Mouse (Mus musculus): ENCODE results near the gene C1rl. TPM values are rescaled to one million over a fixed set of nuclear protein-coding genes. Genes with fewer than 3 reads are reported as not detected.
A peak's percentile ranks its signal among the peaks of the same experiment; 100 is the strongest.

The C1rl gene
- polyA plus RNA-seq, 1 experiment from 2014 or later = 0.58 TPM

GRCm38 (mm10) chr6:124449668-124450383 is 43.1 kb upstream of the C1rl start:
- Histone ChIP-seq H3K27ac (replicated peaks in 1 of 2; ENCODE audit: control insufficient read depth in 1 of 2, insufficient read depth in 1 of 2, low read depth in 2 of 2, low read length in 2 of 2) (no peak overlapping the region), H3K4me2 (ENCODE audit: low read length) (no peak overlapping the region)

GRCm38 (mm10) chr6:124451995-124452394 is 40.9 kb upstream of the C1rl start:
- no peak for ATAC-seq (ENCODE audit: insufficient number of reproducible peaks, insufficient read depth, low FRiP score, low read depth)
- 66% methylated on average over 3 of the region's 3 CpGs for WGBS
- Histone ChIP-seq H3K36me3 (ENCODE audit: control insufficient read depth, insufficient read depth, low read length) (no peaks in the 10 kb centered on the region), H3K27ac (replicated peaks in 1 of 2; ENCODE audit: control insufficient read depth in 1 of 2, insufficient read depth in 1 of 2, low read depth in 2 of 2, low read length in 2 of 2) (no peak overlapping the region), H3K4me1 (ENCODE audit: control insufficient read depth in 2 of 2, insufficient read depth in 2 of 2, low read length in 2 of 2) (no peaks in the 10 kb centered on the region), H3K9me3 (ENCODE audit: control insufficient read depth, low read length) (no peaks in the 10 kb centered on the region), H3K27me3 (ENCODE audit: control insufficient read depth, insufficient read depth, low read length) (no peaks in the 10 kb centered on the region; the same call in 1 of the 2 replicates), H3K4me2 (ENCODE audit: low read length) (no peak overlapping the region), H3K4me3 (ENCODE audit: control insufficient read depth in 1 of 2, insufficient read depth in 1 of 2, low read depth in 1 of 2, low read length in 2 of 2) (no peak overlapping the region), H3K9ac (ENCODE audit: low read length) (no peak overlapping the region)

More at GRCm38 (mm10) chr6:124449668-124450383, 43.1 kb upstream of the C1rl start:
- 76% methylated on average over 18 of the region's 18 CpGs for WGBS
- Histone ChIP-seq H3K9me3 (ENCODE audit: control insufficient read depth, low read length) (no peaks in the 10 kb centered on the region), H3K27me3 (ENCODE audit: control insufficient read depth, insufficient read depth, low read length) (no peaks in the 10 kb centered on the region; the same call in 1 of the 2 replicates), H3K4me1 (ENCODE audit: control insufficient read depth in 2 of 2, insufficient read depth in 2 of 2, low read length in 2 of 2) (no peaks in the 10 kb centered on the region), H3K9ac (ENCODE audit: low read length) (no peak overlapping the region), H3K4me3 (ENCODE audit: control insufficient read depth in 1 of 2, insufficient read depth in 1 of 2, low read depth in 1 of 2, low read length in 2 of 2) (no peak overlapping the region), H3K36me3 (ENCODE audit: control insufficient read depth, insufficient read depth, low read length) (no peaks in the 10 kb centered on the region)
- no peak for ATAC-seq (ENCODE audit: insufficient number of reproducible peaks, insufficient read depth, low FRiP score, low read depth)

- Histone ChIP-seq H3K4me2 (ENCODE audit: low read length) (no peak overlapping the region), H3K9ac (ENCODE audit: low read length) (no peak overlapping the region), H3K4me3 (ENCODE audit: control insufficient read depth in 1 of 2, insufficient read depth in 1 of 2, low read depth in 1 of 2, low read length in 2 of 2) (no peak overlapping the region), H3K4me1 (ENCODE audit: control insufficient read depth in 2 of 2, insufficient read depth in 2 of 2, low read length in 2 of 2) (no peaks in the 10 kb centered on the region), H3K36me3 (ENCODE audit: control insufficient read depth, insufficient read depth, low read length) (no peaks in the 10 kb centered on the region), H3K9me3 (ENCODE audit: control insufficient read depth, low read length) (no peaks in the 10 kb centered on the region), H3K27me3 (ENCODE audit: control insufficient read depth, insufficient read depth, low read length) (no peaks in the 10 kb centered on the region; the same call in 1 of the 2 replicates), H3K27ac (replicated peaks in 1 of 2; ENCODE audit: control insufficient read depth in 1 of 2, insufficient read depth in 1 of 2, low read depth in 2 of 2, low read length in 2 of 2) (no peak overlapping the region)
- no peak for ATAC-seq (ENCODE audit: insufficient number of reproducible peaks, insufficient read depth, low FRiP score, low read depth)
- WGBS = 42% methylated on average over 4 of the region's 4 CpGs
These were observed 39.2 kb upstream of the C1rl start for GRCm38 (mm10) chr6:124453756-124454155.

- Histone ChIP-seq H3K27me3 (ENCODE audit: control insufficient read depth, insufficient read depth, low read length) (no peaks in the 10 kb centered on the region), H3K4me2 (ENCODE audit: low read length) (no peak overlapping the region), H3K27ac (replicated peaks in 1 of 2; ENCODE audit: control insufficient read depth in 1 of 2, insufficient read depth in 1 of 2, low read depth in 2 of 2, low read length in 2 of 2) (no peak overlapping the region), H3K4me1 (ENCODE audit: control insufficient read depth in 2 of 2, insufficient read depth in 2 of 2, low read length in 2 of 2) (no peaks in the 10 kb centered on the region), H3K9me3 (ENCODE audit: control insufficient read depth, low read length) (no peaks in the 10 kb centered on the region), H3K4me3 (ENCODE audit: control insufficient read depth in 1 of 2, insufficient read depth in 1 of 2, low read depth in 1 of 2, low read length in 2 of 2) (no peak overlapping the region), H3K9ac (ENCODE audit: low read length) (no peak overlapping the region), H3K36me3 (ENCODE audit: control insufficient read depth, insufficient read depth, low read length) (no peaks in the 10 kb centered on the region)
- 88% methylated on average over 5 of the region's 5 CpGs for WGBS
- no peak for ATAC-seq (ENCODE audit: insufficient number of reproducible peaks, insufficient read depth, low FRiP score, low read depth)
These were observed 36.7 kb upstream of the C1rl start for GRCm38 (mm10) chr6:124456243-124456642.

- Histone ChIP-seq H3K4me1 (ENCODE audit: control insufficient read depth in 2 of 2, insufficient read depth in 2 of 2, low read length in 2 of 2) (no peaks in the 10 kb centered on the region), H3K9me3 (ENCODE audit: control insufficient read depth, low read length) (no peaks in the 10 kb centered on the region), H3K36me3 (ENCODE audit: control insufficient read depth, insufficient read depth, low read length) (no peaks in the 10 kb centered on the region), H3K4me3 (ENCODE audit: control insufficient read depth in 1 of 2, insufficient read depth in 1 of 2, low read depth in 1 of 2, low read length in 2 of 2) (no peak overlapping the region), H3K27me3 (ENCODE audit: control insufficient read depth, insufficient read depth, low read length) (peaks cover 4% of the 10 kb centered on the region; the same call in 1 of the 2 replicates), H3K4me2 (ENCODE audit: low read length) (no peak overlapping the region), H3K27ac (replicated peaks in 1 of 2; ENCODE audit: control insufficient read depth in 1 of 2, insufficient read depth in 1 of 2, low read depth in 2 of 2, low read length in 2 of 2) (no peak overlapping the region), H3K9ac (ENCODE audit: low read length) (no peak overlapping the region)
- no peak for ATAC-seq (ENCODE audit: insufficient number of reproducible peaks, insufficient read depth, low FRiP score, low read depth)
- WGBS = 84% methylated on average over 5 of the region's 5 CpGs
These were observed 35.1 kb upstream of the C1rl start for GRCm38 (mm10) chr6:124457827-124458226.

GRCm38 (mm10) chr6:124458505-124458904 is 34.4 kb upstream of the C1rl start:
- WGBS = 79% methylated on average over 11 of the region's 11 CpGs
- H3K9me3 ChIP-seq (ENCODE audit: control insufficient read depth, low read length) = no peaks in the 10 kb centered on the region
- ATAC-seq (ENCODE audit: insufficient number of reproducible peaks, insufficient read depth, low FRiP score, low read depth) = no peak
- H3K27ac ChIP-seq (replicated peaks in 1 of 2; ENCODE audit: control insufficient read depth in 1 of 2, insufficient read depth in 1 of 2, low read depth in 2 of 2, low read length in 2 of 2) = no peak overlapping the region
- H3K27me3 ChIP-seq (ENCODE audit: control insufficient read depth, insufficient read depth, low read length) = peaks cover 10% of the 10 kb centered on the region
- H3K4me3 ChIP-seq (ENCODE audit: control insufficient read depth in 1 of 2, insufficient read depth in 1 of 2, low read depth in 1 of 2, low read length in 2 of 2) = no peak overlapping the region
- no peaks in the 10 kb centered on the region for H3K36me3 ChIP-seq (ENCODE audit: control insufficient read depth, insufficient read depth, low read length)
- H3K4me1 ChIP-seq (ENCODE audit: control insufficient read depth in 2 of 2, insufficient read depth in 2 of 2, low read length in 2 of 2) = no peaks in the 10 kb centered on the region
- no peak overlapping the region for H3K4me2 ChIP-seq (ENCODE audit: low read length)
- no peak overlapping the region for H3K9ac ChIP-seq (ENCODE audit: low read length)

- no peak overlapping the region for H3K27ac ChIP-seq (replicated peaks in 1 of 2; ENCODE audit: control insufficient read depth in 1 of 2, insufficient read depth in 1 of 2, low read depth in 2 of 2, low read length in 2 of 2)
- H3K4me2 ChIP-seq (ENCODE audit: low read length) = no peak overlapping the region
- H3K36me3 ChIP-seq (ENCODE audit: control insufficient read depth, insufficient read depth, low read length) = no peaks in the 10 kb centered on the region
- 52% methylated on average over 4 of the region's 4 CpGs for WGBS
- H3K9ac ChIP-seq (ENCODE audit: low read length) = no peak overlapping the region
- peaks cover 17% of the 10 kb centered on the region for H3K27me3 ChIP-seq (ENCODE audit: control insufficient read depth, insufficient read depth, low read length)
- no peaks in the 10 kb centered on the region for H3K9me3 ChIP-seq (ENCODE audit: control insufficient read depth, low read length)
- H3K4me1 ChIP-seq (ENCODE audit: control insufficient read depth in 2 of 2, insufficient read depth in 2 of 2, low read length in 2 of 2) = peaks cover 0 to 2% of the 10 kb centered on the region in 2 experiments; a peak in 1 of 4 replicates
- no peak overlapping the region for H3K4me3 ChIP-seq (ENCODE audit: control insufficient read depth in 1 of 2, insufficient read depth in 1 of 2, low read depth in 1 of 2, low read length in 2 of 2)
- no peak for ATAC-seq (ENCODE audit: insufficient number of reproducible peaks, insufficient read depth, low FRiP score, low read depth)
These were observed 33.5 kb upstream of the C1rl start for GRCm38 (mm10) chr6:124459388-124459787.

GRCm38 (mm10) chr6:124463881-124464291 is 29.0 kb upstream of the C1rl start:
- Histone ChIP-seq H3K36me3 (ENCODE audit: control insufficient read depth, insufficient read depth, low read length) (no peaks in the 10 kb centered on the region), H3K9me3 (ENCODE audit: control insufficient read depth, low read length) (no peaks in the 10 kb centered on the region), H3K4me1 (ENCODE audit: control insufficient read depth in 2 of 2, insufficient read depth in 2 of 2, low read length in 2 of 2) (peaks cover 6 to 14% of the 10 kb centered on the region in 2 experiments; a peak in 3 of 4 replicates), H3K4me3 (ENCODE audit: control insufficient read depth in 1 of 2, insufficient read depth in 1 of 2, low read depth in 1 of 2, low read length in 2 of 2) (peak overlapping the region in 1 of 2 experiments; percentile 44; a peak in 1 of 4 replicates), H3K9ac (ENCODE audit: low read length) (no peak overlapping the region), H3K4me2 (ENCODE audit: low read length) (peak overlapping the region; percentile 84), H3K27ac (replicated peaks in 1 of 2; ENCODE audit: control insufficient read depth in 1 of 2, insufficient read depth in 1 of 2, low read depth in 2 of 2, low read length in 2 of 2) (no peak overlapping the region), H3K27me3 (ENCODE audit: control insufficient read depth, insufficient read depth, low read length) (peaks cover 20% of the 10 kb centered on the region)
- 24% methylated on average over 8 of the region's 8 CpGs for WGBS
- no peak for ATAC-seq (ENCODE audit: insufficient number of reproducible peaks, insufficient read depth, low FRiP score, low read depth)

Measured in heart, embryonic 14.5 days (tissue).